ENCODE assay signal across 10 mouse cellular contexts in genomic region chr4:106025966-106026637, GRCm38 (mm10).
DNase-seq lines count a peak whose midpoint lies in the region; ATAC-seq lines count a peak whose summit lies in the region.
"Had no signal": no experiment of that assay in that cellular context is flagged by ENCODE, and none has a peak within 500 bp of the region (broad histone marks: within the 10 kb centered on the region; RNA-seq: fewer than 3 reads in every experiment).

No protein-coding gene starts in this region.

- no peak overlapping the region for H3K4me3 ChIP-seq in embryonic facial prominence, embryonic 14.5 days (ENCODE audit: low read depth, low read length)
- no peak overlapping the region for H3K4me3 ChIP-seq in hindbrain, embryonic 12.5 days
- H3K4me3 ChIP-seq: forebrain, embryonic 12.5 days had no signal

- H3K9ac ChIP-seq in embryonic facial prominence, embryonic 14.5 days (ENCODE audit: low read depth, low read length), result no peak overlapping the region
- no peak overlapping the region for H3K9ac ChIP-seq in hindbrain, embryonic 12.5 days
- H3K9ac ChIP-seq: forebrain, embryonic 12.5 days; liver, postnatal 0 days had no signal

- peak; percentile 76; the same call in 1 of the 2 replicates for ATAC-seq in embryonic facial prominence, embryonic 14.5 days (ENCODE audit: low read depth)
- ATAC-seq in hindbrain, embryonic 12.5 days (ENCODE audit: low FRiP score), result no peak
- ATAC-seq: liver, postnatal 0 days had no signal

- H3K9me3 ChIP-seq in embryonic facial prominence, embryonic 14.5 days (ENCODE audit: control insufficient read depth, low read length), result no peaks in the 10 kb centered on the region
- H3K9me3 ChIP-seq in hindbrain, embryonic 12.5 days (replicated peaks), result no peaks in the 10 kb centered on the region
- H3K9me3 ChIP-seq: forebrain, embryonic 12.5 days had no signal

- peaks cover 28% of the 10 kb centered on the region; the same call in 1 of the 2 replicates for H3K4me1 ChIP-seq in embryonic facial prominence, embryonic 14.5 days (ENCODE audit: control insufficient read depth, insufficient read depth, low read length)
- H3K4me1 ChIP-seq in hindbrain, embryonic 12.5 days, result 0 out of 2 replicates have a peak, but pooled peaks cover 3% of the 10 kb centered on the region

- peak overlapping the region; percentile 49; the same call in 1 of the 2 replicates for H3K27ac ChIP-seq in embryonic facial prominence, embryonic 14.5 days (replicated peaks; ENCODE audit: low read depth, low read length)
- H3K27ac ChIP-seq in hindbrain, embryonic 12.5 days, result 0 out of 2 replicates have a peak overlapping the region, but pooled peaks have one; percentile 5
- H3K27ac ChIP-seq: forebrain, embryonic 12.5 days had no signal

- no peaks in the 10 kb centered on the region for H3K36me3 ChIP-seq in embryonic facial prominence, embryonic 14.5 days (ENCODE audit: control insufficient read depth, insufficient read depth, low read length)
- no peaks in the 10 kb centered on the region for H3K36me3 ChIP-seq in hindbrain, embryonic 12.5 days
- H3K36me3 ChIP-seq: forebrain, embryonic 12.5 days had no signal

- DNase-seq in layer of hippocampus, postnatal 14 days (ENCODE audit: low spot score in 2 of 2), result peak; percentile 16
- no peak for DNase-seq in layer of hippocampus, postnatal 36 days
- DNase-seq in embryonic facial prominence, embryonic 14.5 days (ENCODE audit: low spot score), result peak; percentile 86
- peak; percentile 37 for DNase-seq in mesoderm, embryonic 11.5 days (ENCODE audit: low read depth, low spot score)
- DNase-seq in thymus, adult 18-20 months, result no peak
- DNase-seq in thymus, postnatal 36 days, result no peak
- DNase-seq: liver, postnatal 0 days; thymus, adult 2 months had no signal

- H3K4me2 ChIP-seq in embryonic facial prominence, embryonic 14.5 days (ENCODE audit: low read depth, low read length), result peak overlapping the region; percentile 27
- H3K4me2 ChIP-seq in hindbrain, embryonic 12.5 days (replicated peaks), result no peak overlapping the region
- H3K4me2 ChIP-seq: forebrain, embryonic 12.5 days had no signal

- 28% methylated on average over 15 of the region's 15 CpGs for WGBS in embryonic facial prominence, embryonic 14.5 days
- WGBS in hindbrain, embryonic 12.5 days, result 70% methylated on average over 15 of the region's 15 CpGs

- H3K27me3 ChIP-seq in embryonic facial prominence, embryonic 14.5 days (replicated peaks; ENCODE audit: control insufficient read depth, insufficient read depth, low read length), result no peaks in the 10 kb centered on the region
- H3K27me3 ChIP-seq in hindbrain, embryonic 12.5 days, result no peaks in the 10 kb centered on the region
- H3K27me3 ChIP-seq: forebrain, embryonic 12.5 days had no signal

Comparison
In these comparisons a context has a peak if more than half of its experiments do, and no peak if none do; other contexts are left out.
1. DNase-seq: peak in layer of hippocampus, postnatal 14 days (2 of 2), embryonic facial prominence, embryonic 14.5 days (single experiment) and mesoderm, embryonic 11.5 days (single experiment); none in layer of hippocampus, postnatal 36 days (0 of 2), thymus, adult 18-20 months (0 of 2) and thymus, postnatal 36 days (0 of 2).